Mouse (Mus musculus) layer of hippocampus, adult 9-11 months (tissue): Measurements from ENCODE around the gene Plekhs1.
"Not testable (repeated sequence)": the region's sequence is repeated elsewhere in the genome, so short reads cannot be mapped to it uniquely, and the experiment has no call there.

ENCODE experiments used
- DNase-seq: peaks from one replicate; pipeline ENCODE4 v3.0.0; 2022

Gene Plekhs1

GRCm38 (mm10) chr19:56459154-56460050 is 2.0 kb upstream of the Plekhs1 start:
- DNase-seq: no peak

GRCm38 (mm10) chr19:56460241-56460640 is 1.2 kb upstream of the Plekhs1 start:
- DNase-seq: no peak

- no peak for DNase-seq
Measured at GRCm38 (mm10) chr19:56462786-56463185, 1.3 kb downstream of the Plekhs1 start.

- no peak for DNase-seq
Measured at GRCm38 (mm10) chr19:56466486-56466885, 5.0 kb downstream of the Plekhs1 start.

GRCm38 (mm10) chr19:56470286-56471020 is 9.0 kb downstream of the Plekhs1 start:
- no peak for DNase-seq

GRCm38 (mm10) chr19:56471934-56472333 is 10.5 kb downstream of the Plekhs1 start:
- no peak for DNase-seq

- no peak for DNase-seq
Measured at GRCm38 (mm10) chr19:56474869-56475550, 13.6 kb downstream of the Plekhs1 start.

GRCm38 (mm10) chr19:56476546-56476945 is 15.1 kb downstream of the Plekhs1 start:
- DNase-seq: peak; percentile 21

- no peak for DNase-seq
Measured at GRCm38 (mm10) chr19:56477253-56477652, 15.8 kb downstream of the Plekhs1 start.

- DNase-seq: no peak
Measured at GRCm38 (mm10) chr19:56477832-56478231, 16.4 kb downstream of the Plekhs1 start.

GRCm38 (mm10) chr19:56484630-56485375 is 23.4 kb downstream of the Plekhs1 start:
- no peak for DNase-seq

GRCm38 (mm10) chr19:56485376-56486271 is 24.2 kb downstream of the Plekhs1 start:
- no peak for DNase-seq

GRCm38 (mm10) chr19:56486926-56487325 is 25.5 kb downstream of the Plekhs1 start:
- no peak for DNase-seq

GRCm38 (mm10) chr19:56487339-56487738 is 25.9 kb downstream of the Plekhs1 start:
- no peak for DNase-seq

- no peak for DNase-seq
Measured at GRCm38 (mm10) chr19:56489601-56490000, 28.2 kb downstream of the Plekhs1 start.

- DNase-seq: not testable (repeated sequence)
Measured at GRCm38 (mm10) chr19:56494157-56494556, 32.7 kb downstream of the Plekhs1 start.

GRCm38 (mm10) chr19:56503069-56503468 is 41.6 kb downstream of the Plekhs1 start:
- DNase-seq: not testable (repeated sequence)

- DNase-seq: not testable (repeated sequence)
Measured at GRCm38 (mm10) chr19:56503525-56503924, 42.1 kb downstream of the Plekhs1 start.

GRCm38 (mm10) chr19:56511207-56511606 is 49.8 kb downstream of the Plekhs1 start:
- not testable (repeated sequence) for DNase-seq

GRCm38 (mm10) chr19:56513527-56513926 is 52.1 kb downstream of the Plekhs1 start:
- DNase-seq: not testable (repeated sequence)

- DNase-seq: not testable (repeated sequence)
Measured at GRCm38 (mm10) chr19:56519408-56519807, 58.0 kb downstream of the Plekhs1 start.
